Mouse (Mus musculus) spleen, postnatal 36 days (tissue): ENCODE results near the gene Scrn1.

Experiments
- DNase-seq, 2 experiments: peaks; one replicate each; pipeline ENCODE4 v3.0.0; 2022; ENCODE audit warnings: low spot score in 2 of 2, mixed read lengths in 1 of 2

Scrn1 gene

DNA sequence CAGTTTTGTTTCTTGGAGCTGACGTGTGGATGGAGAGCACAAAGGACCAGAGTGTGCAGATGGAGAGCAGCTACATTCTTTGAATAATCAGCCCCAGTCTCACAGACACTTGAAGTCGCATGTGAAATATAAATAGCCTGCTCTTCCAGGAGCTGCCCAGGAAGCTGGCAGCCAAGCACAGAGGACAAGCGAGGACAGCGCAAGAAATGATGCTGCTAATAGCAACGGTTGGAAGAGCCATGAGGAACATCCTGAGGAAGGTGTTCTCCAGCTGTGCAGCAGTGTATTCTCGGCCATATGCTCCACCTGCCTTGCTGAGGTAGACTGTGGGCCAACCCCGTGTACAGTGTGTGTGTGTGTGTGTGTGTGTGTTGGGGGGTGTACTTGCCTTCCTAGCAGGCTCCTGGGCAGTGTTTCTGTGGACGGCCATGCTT, 35.2 kb downstream of the Scrn1 start:
- no peak for DNase-seq

DNA sequence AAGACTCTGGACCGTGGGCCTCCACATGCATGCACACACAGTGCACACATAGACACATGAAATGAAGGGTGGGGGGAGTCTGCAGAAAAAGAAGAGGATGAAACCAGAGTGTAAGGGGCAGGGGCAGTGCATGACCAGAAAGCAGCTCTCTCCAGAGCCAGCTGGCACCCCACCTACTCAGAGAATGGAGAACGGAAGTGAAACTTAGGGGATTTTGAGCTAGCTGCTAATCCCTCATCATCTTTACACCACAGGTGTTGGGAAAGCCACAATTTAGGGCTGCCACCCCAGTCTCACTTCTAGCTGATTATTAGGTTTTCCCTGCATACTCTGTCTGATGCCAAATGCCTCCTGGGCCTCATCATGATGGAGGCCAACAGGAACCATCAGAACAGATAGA, 36.1 kb downstream of the Scrn1 start:
- DNase-seq, result no peak

DNA sequence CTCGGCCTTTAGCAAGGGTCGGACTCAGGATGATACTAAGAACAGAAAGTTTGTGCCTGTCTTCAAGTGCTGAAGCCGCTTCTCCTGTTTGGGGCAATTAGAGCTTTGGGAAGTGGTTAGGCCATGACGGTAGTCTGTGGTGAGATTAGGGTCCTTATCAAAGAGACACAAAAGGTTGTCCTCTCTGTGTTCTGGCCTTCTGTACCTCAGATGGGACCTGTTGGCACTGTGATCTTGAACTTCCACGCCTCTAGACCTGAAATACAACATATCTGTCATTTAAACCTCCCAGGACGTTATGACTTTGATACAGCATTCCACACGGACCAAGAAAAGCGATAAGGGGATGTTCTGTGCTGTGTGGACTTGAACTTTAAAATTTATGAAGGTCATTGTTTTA, 37.6 kb downstream of the Scrn1 start:
- DNase-seq, result no peak

DNA sequence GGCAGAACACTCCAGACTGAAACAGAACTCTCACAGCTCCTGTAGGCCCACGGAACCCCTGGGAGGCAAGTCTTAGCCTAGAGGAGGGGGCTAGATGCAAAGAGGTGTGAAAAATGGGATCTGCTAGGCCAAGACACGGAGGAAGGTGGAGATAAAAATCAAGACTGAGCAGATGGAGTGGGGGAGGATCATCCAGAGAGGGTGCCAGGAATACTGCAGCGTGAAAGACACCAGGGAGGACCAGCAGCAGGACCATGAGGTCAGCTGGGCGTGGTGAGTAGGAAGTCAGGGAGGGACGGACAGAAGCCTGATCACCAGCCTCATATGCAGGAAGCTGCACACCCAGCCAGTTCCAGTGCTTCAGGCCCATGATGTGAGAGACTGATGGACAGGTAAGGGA, 47.5 kb downstream of the Scrn1 start:
- no peak for DNase-seq

DNA sequence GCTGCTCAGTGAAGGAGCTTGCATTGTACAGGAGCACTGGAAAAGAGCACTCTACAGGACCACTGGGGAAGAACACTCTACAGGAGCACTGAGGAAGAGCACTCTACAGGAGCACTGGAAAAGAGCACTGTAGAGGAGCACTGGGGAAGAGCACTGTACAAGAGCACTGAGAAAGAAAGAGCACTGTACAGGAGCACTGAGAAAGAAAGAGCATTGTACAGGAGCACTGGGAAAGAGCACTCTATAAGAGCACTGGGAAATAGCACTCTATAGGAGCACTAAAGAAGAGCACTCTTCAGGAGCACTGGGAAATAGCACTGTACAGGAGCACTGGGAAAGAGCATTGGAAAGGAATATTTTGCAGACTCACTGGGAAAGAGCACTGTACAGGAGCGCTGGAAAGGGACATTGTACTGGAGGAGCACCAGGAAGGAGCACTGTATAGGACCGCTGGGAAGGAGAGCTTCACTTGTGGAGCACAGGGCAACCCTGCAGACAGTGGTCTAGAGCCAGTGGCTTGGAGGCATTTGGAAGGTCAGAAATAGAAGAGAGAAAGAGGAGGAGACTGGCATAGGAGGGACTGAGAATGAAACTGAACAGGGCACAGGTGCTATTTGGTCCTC, 49.7 kb downstream of the Scrn1 start:
- DNase-seq, result no peak

DNA sequence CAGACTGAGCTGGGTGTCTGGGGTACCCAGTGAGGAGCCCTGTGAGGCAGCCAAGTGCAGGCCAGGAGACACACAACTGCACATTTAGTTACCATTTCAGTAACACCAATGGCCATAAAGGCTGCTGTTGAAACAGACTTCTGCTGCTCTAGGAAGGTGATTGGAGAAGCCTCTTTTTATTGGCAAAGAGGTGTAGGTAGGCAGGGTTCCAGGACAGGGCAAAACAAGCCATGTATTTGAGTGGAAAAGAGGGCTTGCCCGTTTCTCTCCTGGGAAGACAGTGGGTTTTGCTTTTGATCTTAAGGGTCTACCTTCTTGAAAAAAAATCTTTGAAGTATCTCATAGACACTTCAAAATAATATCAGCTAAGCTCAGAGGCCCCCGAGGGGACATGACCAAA, 54.0 kb downstream of the Scrn1 start:
- no peak for DNase-seq

DNA sequence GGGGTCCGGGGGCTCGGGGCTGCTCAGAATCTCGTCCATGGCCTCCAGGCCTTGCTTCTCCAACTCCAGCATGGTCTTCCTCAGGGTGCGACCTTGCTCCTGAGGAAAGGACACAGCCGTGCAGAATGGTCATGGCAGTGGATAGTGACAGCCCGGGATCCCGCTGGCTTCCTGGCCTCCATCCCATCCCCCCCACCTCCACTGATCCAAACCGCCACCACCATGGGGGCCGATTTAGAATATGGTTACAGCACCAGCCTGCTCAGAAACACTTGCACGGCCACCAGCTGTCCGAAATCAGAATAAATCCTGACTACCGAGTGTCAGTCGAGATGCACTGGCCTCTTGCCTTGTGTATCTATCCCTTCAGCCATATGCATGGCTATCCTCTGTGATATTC, 57.0 kb downstream of the Scrn1 start:
- no peak for DNase-seq

DNA sequence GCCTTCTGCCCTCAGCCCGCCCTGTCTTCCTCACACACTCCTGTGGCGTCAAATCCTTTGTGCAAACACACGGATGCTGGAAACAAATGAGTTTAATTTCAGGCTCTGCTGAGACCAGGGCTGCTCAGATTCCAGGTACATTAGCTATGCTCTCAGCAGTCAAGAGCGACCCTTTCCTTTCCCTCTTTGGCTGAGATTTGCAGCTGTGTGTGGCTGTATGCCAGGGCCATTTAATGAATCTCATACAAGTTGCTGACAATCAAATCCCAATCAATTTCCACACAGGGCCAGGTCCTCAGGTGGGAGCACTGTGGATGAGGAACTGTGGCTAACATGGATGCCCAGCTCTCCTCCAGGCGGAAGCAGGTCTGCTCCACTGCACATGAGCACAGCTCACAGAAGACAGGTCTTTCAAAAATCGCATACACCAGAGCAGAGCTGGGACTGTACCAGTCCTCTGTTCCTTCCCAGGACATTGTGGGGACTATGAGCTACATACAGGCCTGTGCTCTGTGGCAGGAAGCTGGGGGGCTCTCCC, 58.0 kb downstream of the Scrn1 start:
- DNase-seq, result no peak

DNA sequence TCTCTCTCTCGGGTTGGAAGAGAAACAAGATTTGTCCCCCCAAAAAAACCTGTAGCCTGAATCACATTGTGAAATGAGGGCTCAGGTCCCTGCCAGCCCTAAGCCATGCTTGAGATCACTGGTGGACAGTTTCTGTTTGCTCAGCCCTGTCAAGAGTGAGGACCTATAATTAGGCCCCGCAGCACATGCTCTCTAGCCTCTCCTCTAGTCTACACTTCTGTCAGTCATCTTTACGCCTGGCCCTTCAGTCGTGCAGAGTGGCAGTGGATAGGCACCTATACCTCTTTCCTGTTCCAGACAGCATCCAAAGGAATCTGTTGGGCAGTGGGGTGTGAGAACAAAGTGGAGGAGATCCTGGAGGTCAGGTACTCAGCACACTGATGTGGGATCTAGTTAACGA, 58.5 kb downstream of the Scrn1 start:
- DNase-seq, result no peak

DNA sequence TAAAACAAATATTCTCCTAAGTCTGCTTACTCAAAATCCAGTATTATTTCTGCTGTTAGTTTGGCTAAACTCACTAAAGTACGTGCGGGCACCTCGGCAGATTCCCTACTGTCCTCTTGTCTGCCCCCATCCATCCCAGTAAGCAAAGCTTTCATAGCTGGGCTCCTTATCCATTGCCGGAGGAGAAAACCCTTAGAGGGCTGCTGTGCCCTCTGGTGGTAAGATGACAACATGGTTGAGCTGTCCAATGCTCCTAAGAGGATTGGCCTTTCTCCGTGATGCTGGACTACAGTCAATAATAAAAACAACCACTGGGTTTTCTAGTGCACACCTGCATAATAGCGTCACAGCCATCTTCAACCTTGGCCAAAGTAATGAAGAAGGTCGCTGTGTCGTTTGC, 59.3 kb downstream of the Scrn1 start:
- no peak for DNase-seq

DNA sequence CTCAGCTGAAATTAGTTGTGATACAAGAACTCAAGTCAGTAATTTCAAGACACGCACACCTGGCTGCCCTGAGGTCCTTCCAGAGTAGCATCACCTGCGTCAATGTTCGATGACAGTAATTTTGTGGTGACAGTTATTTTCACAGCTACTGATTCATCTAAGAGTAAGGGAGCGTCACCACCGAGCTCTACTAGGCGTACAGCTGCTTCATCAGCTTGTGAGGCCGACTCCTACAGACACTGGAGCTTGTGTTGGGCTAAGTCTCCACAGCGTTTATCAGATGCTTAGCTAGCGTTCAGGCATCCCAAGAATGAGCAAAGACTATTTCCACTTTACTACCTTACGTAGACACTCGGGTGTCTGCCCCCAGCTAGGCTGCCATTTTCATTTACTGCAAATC, 60.0 kb downstream of the Scrn1 start:
- no peak for DNase-seq

DNA sequence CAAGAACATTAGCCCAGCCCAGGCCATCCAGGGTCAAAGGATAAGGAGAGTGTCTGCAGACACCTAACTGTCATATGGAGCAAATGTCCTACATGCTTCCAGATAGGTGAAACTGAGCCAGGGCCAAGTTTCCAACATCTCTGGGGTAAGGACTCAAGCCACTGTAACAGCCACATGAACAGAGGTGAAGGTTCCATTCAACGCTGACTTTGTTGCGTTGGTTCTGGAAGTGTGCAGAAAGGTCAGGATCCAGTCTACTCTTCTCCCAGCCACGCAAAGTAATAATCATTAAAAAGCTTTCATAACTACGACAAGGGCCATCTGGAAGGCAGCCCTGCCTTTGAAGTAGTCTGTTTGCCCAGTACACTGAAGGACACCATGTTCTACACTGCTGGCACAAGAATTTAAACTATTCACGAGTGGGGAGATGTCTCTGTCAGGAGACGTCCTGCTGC, 63.6 kb downstream of the Scrn1 start:
- DNase-seq, result no peak

DNA sequence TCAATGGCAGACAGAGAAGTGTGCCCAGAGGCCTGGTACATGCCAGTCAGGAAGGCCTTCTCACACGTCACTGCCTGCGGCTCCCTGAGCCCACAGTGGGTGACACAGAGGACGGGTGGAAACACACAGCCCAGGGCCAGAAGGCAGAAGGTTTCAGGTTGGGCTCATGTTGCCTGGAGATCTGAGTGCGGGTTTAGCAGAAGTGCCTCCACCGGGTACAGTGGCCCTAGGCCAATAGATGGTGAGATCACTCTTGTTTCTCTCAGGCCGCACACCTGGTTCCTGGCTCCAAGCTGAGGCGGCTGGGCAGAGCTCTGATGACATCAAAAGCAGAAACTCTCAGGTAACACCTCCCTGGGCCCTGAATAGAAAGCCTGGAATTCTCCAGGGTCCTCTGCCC, 70.1 kb downstream of the Scrn1 start:
- no peak for DNase-seq

DNA sequence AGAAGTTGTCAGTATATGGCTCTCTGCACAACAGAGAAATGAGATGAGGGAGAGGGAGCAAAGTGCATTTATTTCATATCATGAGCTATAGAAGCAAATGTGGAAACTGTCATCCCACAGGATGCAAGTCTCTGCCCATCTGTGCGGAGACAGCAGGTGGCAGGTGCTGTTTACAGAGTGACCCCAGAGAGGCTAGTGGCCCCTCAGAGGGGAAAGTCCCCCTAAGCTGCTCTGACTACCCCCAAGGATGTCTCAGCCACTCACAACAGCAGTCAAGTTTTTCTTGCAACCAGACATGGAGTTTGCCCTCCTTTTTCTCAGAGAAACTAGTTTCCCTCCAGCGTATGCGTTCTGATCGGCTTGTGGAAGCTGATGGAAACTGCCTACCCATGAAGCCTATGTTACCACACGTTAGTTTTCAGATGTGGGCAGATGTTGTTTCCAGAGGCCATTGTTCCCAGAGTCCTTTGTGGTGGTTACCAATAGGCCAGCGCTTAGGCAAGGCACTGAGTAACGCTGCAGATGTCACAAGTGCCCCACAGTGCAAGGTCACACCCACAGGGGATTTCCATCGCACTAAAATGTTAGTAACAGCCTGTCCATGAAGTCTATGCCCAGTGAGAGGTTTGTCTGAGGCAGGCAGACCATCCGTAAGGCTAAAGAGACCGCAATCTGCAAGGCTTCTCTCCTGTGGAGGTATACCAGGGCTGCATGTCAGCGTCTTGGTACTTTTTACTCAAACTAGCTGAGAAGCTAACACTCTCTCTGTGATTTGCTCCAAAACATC, 71.5 kb downstream of the Scrn1 start:
- DNase-seq, result no peak

DNA sequence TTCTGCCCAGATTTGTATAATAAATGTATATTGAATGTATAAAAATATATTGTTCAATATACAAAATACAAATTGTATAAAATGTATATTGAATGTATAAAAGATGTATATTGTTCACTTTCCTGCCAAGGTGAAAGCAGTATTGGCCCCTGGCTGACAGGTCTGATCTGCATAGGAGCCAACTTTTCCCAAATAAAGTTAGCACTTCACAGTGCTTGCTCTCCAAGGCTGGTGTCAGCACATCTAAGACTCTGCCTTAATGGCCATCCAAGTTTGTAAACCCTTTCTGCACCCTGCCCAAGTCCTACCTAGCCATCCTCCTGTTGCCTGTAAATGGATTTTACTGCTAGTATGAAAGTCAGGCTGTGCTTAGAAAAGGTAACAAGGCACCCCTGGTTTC, 72.2 kb downstream of the Scrn1 start:
- no peak for DNase-seq

DNA sequence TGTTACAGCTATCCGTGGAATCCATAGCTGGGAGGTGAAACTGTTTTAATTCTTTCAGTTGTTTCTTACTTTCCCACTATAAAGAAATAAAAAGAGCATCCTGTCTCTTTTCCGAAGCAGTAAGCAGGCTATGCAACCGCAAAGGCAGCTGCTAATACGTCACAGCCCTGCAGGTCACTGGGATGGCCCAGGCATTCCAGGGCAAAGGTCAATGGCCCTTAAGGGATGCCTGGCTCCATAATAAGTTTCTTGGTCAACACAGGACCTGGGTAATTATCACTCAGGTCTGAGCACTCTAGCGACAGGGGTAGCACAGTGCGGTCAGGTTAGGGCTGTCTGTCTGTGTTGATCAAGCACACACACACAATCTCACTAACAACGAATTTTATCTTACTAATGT, 75.2 kb downstream of the Scrn1 start:
- no peak for DNase-seq

DNA sequence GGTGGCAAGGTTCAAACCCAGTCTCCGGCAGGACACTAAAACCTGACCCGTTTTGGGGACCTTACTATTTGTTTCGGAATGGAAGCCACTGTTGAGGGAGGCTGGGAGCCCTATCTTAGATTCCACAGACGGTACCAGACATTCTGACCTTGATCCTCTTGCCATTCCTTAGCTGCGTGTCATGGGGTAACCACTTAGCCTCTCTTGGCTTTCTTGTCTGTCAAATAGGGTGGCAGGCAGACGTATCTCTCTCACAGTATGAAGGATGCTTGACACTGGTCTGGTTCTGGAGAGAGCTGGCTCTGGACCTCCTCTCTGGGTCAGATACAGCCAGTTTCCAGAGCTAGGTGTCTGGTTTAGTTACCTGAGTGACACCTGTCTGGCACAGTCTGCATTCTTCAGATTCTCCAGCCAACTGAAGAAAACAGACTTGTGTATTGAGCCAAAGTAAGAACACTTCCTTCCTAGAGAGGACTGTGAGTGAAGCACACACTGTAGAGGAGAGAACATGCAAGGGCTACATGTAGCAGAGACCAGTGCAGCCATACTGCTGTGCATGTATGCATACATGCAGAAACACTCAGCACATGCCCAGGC, 80.2 kb downstream of the Scrn1 start:
- no peak for DNase-seq

DNA sequence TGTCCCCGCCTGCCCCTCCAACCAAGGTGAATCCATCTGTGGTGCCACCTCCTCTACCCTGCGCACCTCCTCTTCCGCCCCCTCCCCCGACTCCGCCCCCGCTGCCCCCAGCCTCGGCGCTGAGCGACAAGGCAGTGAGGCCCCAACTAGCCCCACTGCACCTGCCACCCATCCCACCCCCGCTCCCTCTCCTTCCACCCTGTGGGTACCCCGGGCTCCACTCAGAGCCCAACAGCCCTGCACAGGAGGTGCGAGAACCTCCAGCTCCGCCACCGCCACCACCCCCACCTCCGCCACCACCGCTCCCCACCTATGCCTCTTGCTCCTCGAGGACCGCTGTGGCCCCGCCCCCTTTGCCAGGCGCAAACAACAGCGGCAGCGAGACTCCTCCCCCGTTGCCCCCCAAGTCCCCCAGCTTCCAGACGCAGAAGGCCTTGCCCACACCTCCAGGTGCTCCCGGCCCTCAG, 80.8 kb downstream of the Scrn1 start:
- no peak for DNase-seq

DNA sequence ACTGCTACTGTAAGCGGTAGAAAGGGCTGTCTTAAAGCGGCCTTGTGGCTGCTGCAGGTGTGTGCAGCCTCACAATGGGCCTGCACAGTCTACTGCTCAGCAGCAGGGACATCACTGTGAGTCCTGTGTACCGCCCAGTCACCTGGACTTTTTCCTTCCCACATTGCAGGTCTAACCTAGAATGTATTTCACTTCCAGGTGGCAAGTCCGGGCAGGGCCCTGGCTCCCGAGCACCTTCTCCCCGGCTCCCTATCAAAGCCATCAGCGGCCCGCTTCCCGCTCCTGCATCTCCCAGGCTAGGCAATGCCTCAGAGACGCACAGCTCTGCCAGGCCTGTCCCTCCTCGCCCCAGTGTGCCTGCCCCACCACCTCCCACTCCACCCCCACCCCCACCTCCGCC, 81.3 kb downstream of the Scrn1 start:
- DNase-seq, result no peak

DNA sequence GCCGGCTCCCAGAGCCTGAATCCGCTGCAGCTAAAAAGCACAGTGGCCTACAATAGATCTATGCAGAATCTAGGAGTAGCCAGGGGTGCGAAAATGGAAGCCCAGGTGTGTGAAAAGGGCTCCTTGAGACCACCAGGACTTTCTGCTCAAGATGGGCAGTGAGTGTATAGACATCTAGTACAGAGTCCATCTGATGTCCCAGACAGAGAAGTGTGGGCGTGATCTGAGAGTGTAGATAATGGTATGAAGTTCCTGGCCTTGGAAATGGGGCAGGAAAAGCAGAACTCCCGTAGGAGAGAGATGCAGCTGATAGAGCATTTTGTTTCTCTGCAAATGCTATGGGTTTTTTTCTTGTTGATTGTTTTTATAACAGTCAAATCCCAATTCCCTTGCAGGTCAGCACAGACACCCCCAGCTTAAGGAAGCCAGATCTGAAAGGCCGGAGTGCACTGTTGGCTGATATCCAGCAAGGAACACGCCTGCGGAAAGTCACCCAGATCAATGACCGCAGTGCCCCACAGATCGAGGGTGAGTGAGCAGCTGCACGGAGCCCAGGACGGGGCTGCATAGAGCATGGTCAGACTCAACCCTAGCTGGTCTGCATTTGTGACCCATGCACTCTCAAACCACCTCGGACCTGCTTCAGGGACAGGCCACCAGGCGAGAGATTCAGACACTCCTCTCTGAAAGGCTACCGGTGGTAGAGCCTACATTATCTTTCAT, 84.7 kb downstream of the Scrn1 start:
- DNase-seq, result no peak

DNA sequence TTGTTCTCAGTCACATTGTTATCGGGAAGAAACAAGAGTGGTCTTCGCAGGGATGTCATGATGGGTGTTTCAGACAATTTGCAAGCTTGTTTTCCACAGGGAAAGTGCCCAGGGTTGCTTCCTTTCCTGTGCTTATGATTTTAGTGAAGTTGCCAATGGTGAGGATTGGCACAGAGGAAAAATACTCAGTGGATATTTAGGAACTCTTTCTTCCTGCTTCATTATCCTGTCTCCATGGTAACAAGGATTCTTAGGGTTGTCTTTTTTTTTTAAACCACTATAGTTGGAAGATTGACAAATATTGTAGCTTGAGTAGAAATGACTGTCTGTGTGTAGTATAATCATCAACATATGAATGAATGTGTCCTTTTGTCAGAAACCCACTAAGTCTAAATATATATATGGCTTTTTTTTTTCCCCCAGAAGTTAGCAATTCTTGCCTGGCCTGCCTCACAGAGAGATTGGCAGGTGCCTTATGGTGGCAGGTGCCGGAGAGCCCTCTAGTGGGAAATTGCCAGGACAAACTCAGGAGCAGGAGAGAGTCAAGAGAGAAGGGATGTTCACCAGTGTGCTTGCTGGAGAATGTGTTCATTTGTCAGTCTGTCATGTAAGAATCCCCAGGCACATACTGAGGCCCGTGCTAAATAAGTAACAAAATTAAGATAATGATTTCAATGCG, 87.5 kb downstream of the Scrn1 start:
- DNase-seq, result no peak
